Mouse (Mus musculus) olfactory bulb, adult 2 months (tissue): ENCODE measurements around the gene Tfcp2l1.

Source experiments
- CTCF ChIP-seq: fragments of 200-500 bp; IDR thresholded peaks from 2 replicates; pipeline ENCODE4 v1.5.1; 2012; ENCODE audit warnings: low read depth, mild to moderate bottlenecking, low read length, moderate library complexity; ENCODE audit not compliant: insufficient read depth
- POLR2A ChIP-seq: fragments of 200-500 bp; IDR thresholded peaks from 2 replicates; pipeline ENCODE4 v1.6.1; 2012; ENCODE audit warnings: mild to moderate bottlenecking, low read depth, low read length, moderate library complexity; ENCODE audit not compliant: insufficient read depth

GRCm38 (mm10) chr1:118622857-118623256 lies 4.9 kb upstream of the Tfcp2l1 start:
- TF ChIP-seq CTCF, result no peak
- no peak for TF ChIP-seq POLR2A
